Mouse (Mus musculus): ENCODE data around the gene Prox2. TPM values are rescaled to one million over a fixed set of nuclear protein-coding genes. Genes with fewer than 3 reads are reported as not detected.

Gene Prox2
- polyA plus RNA-seq, 1 experiment from 2014 or later, result 3.3 TPM

DNA sequence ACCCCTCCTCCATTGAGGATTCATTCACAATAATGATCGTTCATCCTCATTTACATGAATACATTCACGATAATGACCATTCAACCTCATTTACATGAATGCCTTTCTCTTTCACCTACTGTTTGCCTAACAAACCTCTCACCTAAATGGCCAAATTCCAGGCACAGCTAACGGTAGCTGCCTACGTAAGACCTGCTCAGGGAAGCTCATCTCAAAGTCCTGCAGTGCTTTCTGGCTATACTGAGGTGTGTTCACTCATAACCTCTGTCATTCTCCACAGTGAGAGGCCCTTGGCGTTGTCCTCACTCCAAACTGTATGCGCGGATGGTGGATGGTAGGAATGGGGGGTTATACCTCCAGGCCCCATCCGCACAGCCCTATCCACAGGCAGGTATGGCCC, 5.8 kb downstream of the Prox2 start:
- peaks cover 7% of the 10 kb centered on the region; the same call in 1 of the 2 replicates for H3K4me1 ChIP-seq (ENCODE audit: control insufficient read depth, insufficient read depth, low read length)
- no peaks in the 10 kb centered on the region for H3K36me3 ChIP-seq (ENCODE audit: control insufficient read depth, insufficient read depth, low read length)
- H3K4me3 ChIP-seq (ENCODE audit: low read length), result no peak overlapping the region
- no peak overlapping the region for H3K9ac ChIP-seq (ENCODE audit: low read depth, low read length)
- no peaks in the 10 kb centered on the region for H3K9me3 ChIP-seq (ENCODE audit: control insufficient read depth, low read length)
- no peak overlapping the region for H3K27ac ChIP-seq (ENCODE audit: low read depth, low read length)
- WGBS, result 86% methylated on average over 8 of the region's 8 CpGs
- ATAC-seq (ENCODE audit: low FRiP score, low TSS enrichment), result no peak
- H3K4me2 ChIP-seq (replicated peaks; ENCODE audit: low read depth, low read length), result no peak overlapping the region
- H3K27me3 ChIP-seq (ENCODE audit: control insufficient read depth, insufficient read depth, low read length), result no peaks in the 10 kb centered on the region

DNA sequence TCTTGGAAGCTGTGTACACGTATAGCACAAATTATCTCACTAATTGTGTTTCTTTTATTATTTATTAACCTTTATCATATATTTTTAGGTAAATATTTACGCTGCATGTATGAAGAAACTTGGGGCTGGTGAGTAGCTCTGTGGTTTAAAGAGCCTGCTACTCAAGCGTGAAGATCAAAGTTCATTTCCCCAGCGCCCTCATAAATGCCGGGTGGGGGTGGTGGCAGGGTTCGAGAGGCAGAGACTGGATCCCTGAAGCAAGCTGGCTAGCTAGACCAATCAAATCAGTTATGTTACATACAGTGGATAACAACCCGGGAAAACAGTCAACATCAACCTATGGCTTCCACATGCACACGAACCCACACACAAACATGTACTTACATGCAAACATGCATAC, 7.5 kb downstream of the Prox2 start:
- no peak for ATAC-seq (ENCODE audit: low FRiP score, low TSS enrichment)
- H3K9ac ChIP-seq (ENCODE audit: low read depth, low read length), result no peak overlapping the region

DNA sequence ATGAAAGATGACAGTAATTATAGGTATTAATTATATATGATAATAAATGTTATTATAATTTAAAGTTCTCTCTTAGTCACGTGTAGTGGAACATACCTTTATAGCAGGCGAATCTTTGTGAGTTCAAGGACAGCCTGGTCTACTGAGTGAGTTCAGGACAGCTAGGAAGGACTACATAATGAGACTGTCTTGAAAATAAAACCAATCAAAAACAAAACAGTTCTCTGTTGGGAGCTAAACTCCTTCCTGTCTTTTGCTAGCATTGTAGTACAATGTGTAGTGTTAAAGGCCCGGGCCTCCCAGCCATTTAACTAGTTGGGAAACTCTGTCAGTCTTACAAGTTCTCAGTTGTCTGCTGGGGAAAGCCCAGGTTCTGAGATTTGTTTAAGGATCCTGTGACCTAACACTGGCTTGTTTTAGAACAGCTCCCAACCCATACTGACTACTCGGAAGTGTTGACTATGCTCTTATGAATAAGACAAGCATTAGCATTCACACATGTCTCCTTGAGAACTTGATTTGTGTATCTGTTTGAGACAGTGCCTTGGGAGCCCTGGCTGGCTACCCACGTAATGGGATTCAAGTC, 8.9 kb downstream of the Prox2 start:
- no peak for ATAC-seq (ENCODE audit: low FRiP score, low TSS enrichment)
- Histone ChIP-seq H3K27ac (ENCODE audit: low read depth, low read length) (no peak overlapping the region), H3K4me2 (replicated peaks; ENCODE audit: low read depth, low read length) (no peak overlapping the region), H3K36me3 (ENCODE audit: control insufficient read depth, insufficient read depth, low read length) (no peaks in the 10 kb centered on the region), H3K9me3 (ENCODE audit: control insufficient read depth, low read length) (no peaks in the 10 kb centered on the region), H3K9ac (ENCODE audit: low read depth, low read length) (no peak overlapping the region), H3K4me3 (ENCODE audit: low read length) (no peak overlapping the region), H3K27me3 (ENCODE audit: control insufficient read depth, insufficient read depth, low read length) (no peaks in the 10 kb centered on the region), H3K4me1 (ENCODE audit: control insufficient read depth, insufficient read depth, low read length) (peaks cover 3% of the 10 kb centered on the region; the same call in 1 of the 2 replicates)
- 75% methylated on average over 5 of the region's 5 CpGs for WGBS

More for the DNA sequence above, 7.5 kb downstream of the Prox2 start:
- Histone ChIP-seq H3K27ac (ENCODE audit: low read depth, low read length) (no peak overlapping the region), H3K4me2 (replicated peaks; ENCODE audit: low read depth, low read length) (no peak overlapping the region), H3K9me3 (ENCODE audit: control insufficient read depth, low read length) (no peaks in the 10 kb centered on the region), H3K4me1 (ENCODE audit: control insufficient read depth, insufficient read depth, low read length) (peaks cover 3% of the 10 kb centered on the region; the same call in 1 of the 2 replicates), H3K27me3 (ENCODE audit: control insufficient read depth, insufficient read depth, low read length) (no peaks in the 10 kb centered on the region), H3K4me3 (ENCODE audit: low read length) (no peak overlapping the region), H3K36me3 (ENCODE audit: control insufficient read depth, insufficient read depth, low read length) (no peaks in the 10 kb centered on the region)
- 51% methylated on average over 8 of the region's 8 CpGs for WGBS

DNA sequence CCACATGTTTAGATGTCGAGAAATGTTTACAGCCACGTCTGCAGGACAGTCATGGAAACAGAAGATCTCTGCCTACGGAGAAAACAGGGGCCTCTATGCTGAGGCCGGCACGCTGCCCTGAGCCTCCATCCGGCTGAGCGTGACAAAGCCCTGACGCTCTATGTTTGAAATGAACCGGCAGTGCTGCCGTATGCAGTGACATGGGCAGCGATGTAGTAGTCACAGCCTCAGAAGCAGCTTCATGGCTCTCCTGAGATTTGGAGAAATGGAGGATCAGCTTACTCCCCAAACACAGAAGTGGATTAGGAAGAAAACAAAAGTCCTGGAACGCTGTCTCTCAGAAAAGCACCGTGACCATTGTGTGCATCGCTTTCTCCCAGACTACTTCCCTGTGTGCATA, 9.6 kb downstream of the Prox2 start:
- Histone ChIP-seq H3K4me3 (ENCODE audit: low read length) (no peak overlapping the region), H3K27me3 (ENCODE audit: control insufficient read depth, insufficient read depth, low read length) (no peaks in the 10 kb centered on the region), H3K36me3 (ENCODE audit: control insufficient read depth, insufficient read depth, low read length) (no peaks in the 10 kb centered on the region), H3K27ac (ENCODE audit: low read depth, low read length) (no peak overlapping the region), H3K9me3 (ENCODE audit: control insufficient read depth, low read length) (no peaks in the 10 kb centered on the region), H3K4me1 (ENCODE audit: control insufficient read depth, insufficient read depth, low read length) (peaks cover 3% of the 10 kb centered on the region; the same call in 1 of the 2 replicates), H3K4me2 (replicated peaks; ENCODE audit: low read depth, low read length) (peak overlapping the region; percentile 17; the same call in 1 of the 2 replicates), H3K9ac (ENCODE audit: low read depth, low read length) (no peak overlapping the region)
- WGBS, result 21% methylated on average over 14 of the region's 14 CpGs
- no peak for ATAC-seq (ENCODE audit: low FRiP score, low TSS enrichment)

DNA sequence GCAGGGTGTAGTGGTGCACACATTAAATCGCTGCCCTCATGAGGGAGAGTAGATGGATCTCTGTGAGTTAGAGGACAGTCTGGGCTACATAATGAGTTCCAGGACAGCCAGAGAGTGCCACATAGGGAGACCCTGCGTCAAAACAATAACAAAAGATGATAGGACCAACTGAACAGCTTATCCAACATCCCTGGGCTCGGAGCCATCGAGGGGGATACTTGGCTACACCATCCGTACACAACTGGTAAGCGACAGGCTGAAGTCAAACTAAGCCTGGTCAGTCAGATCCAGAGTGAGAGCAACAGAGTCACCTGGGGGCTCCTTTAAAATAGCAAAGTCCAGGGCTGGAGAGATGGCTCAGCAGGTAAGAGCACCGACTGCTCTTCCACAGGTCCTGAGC, 14.7 kb downstream of the Prox2 start:
- H3K36me3 ChIP-seq (ENCODE audit: control insufficient read depth, insufficient read depth, low read length), result no peaks in the 10 kb centered on the region
- no peak for ATAC-seq (ENCODE audit: low FRiP score, low TSS enrichment)
- 85% methylated on average over 7 of the region's 7 CpGs for WGBS
- no peak overlapping the region for H3K27ac ChIP-seq (ENCODE audit: low read depth, low read length)
- H3K4me3 ChIP-seq (ENCODE audit: low read length), result no peak overlapping the region
- H3K27me3 ChIP-seq (ENCODE audit: control insufficient read depth, insufficient read depth, low read length), result no peaks in the 10 kb centered on the region
- H3K9me3 ChIP-seq (ENCODE audit: control insufficient read depth, low read length), result no peaks in the 10 kb centered on the region
- no peak overlapping the region for H3K4me2 ChIP-seq (replicated peaks; ENCODE audit: low read depth, low read length)
- no peak overlapping the region for H3K9ac ChIP-seq (ENCODE audit: low read depth, low read length)
- H3K4me1 ChIP-seq (ENCODE audit: control insufficient read depth, insufficient read depth, low read length), result 0 out of 2 replicates have a peak, but pooled peaks cover 2% of the 10 kb centered on the region

DNA sequence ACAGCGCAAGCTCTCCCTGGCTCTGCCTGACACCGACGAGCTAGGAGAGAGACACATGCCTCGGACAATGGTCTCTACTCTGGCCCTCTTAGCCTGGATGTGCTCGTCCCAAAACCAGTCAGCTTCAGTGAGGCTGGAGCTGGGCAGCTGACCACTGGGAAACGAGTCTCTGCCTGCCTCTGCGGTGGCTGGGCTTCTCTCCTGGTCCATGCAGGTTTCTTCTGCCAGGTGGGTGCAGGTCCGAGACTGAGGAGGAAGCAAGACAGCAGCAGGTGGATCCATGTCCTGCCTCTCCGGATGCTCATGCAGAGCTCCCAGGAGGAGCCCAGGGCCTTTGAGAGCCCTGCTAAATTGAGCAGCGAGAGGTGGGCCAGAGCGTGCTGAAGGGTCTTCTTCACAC, 15.4 kb downstream of the Prox2 start:
- Histone ChIP-seq H3K27ac (ENCODE audit: low read depth, low read length) (no peak overlapping the region), H3K4me2 (replicated peaks; ENCODE audit: low read depth, low read length) (no peak overlapping the region), H3K9me3 (ENCODE audit: control insufficient read depth, low read length) (no peaks in the 10 kb centered on the region), H3K36me3 (ENCODE audit: control insufficient read depth, insufficient read depth, low read length) (no peaks in the 10 kb centered on the region), H3K9ac (ENCODE audit: low read depth, low read length) (no peak overlapping the region), H3K4me1 (ENCODE audit: control insufficient read depth, insufficient read depth, low read length) (0 out of 2 replicates have a peak, but pooled peaks cover 2% of the 10 kb centered on the region), H3K4me3 (ENCODE audit: low read length) (no peak overlapping the region), H3K27me3 (ENCODE audit: control insufficient read depth, insufficient read depth, low read length) (no peaks in the 10 kb centered on the region)
- 88% methylated on average over 11 of the region's 11 CpGs for WGBS
- no peak for ATAC-seq (ENCODE audit: low FRiP score, low TSS enrichment)

DNA sequence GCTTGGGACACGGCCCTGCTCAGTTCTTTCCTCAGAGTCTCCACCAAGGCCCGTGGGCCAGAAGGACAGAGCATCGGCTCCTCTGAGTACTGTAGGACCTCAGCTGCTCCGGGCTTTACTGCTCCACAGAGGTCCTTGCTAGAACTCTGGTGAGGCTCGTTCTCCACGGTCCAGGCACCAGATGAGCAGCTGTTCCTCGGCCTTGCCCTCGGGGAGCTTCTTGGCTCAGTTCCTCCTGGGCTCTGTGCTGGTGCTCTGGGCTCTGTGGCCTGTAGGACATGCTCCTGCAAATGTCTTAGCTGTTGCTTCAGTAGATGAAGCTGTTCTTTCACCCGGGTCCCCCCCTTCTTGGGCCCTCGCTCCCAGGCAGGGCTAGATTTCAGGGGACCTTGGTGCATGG, 15.9 kb downstream of the Prox2 start:
- Histone ChIP-seq H3K27ac (ENCODE audit: low read depth, low read length) (no peak overlapping the region), H3K4me1 (ENCODE audit: control insufficient read depth, insufficient read depth, low read length) (0 out of 2 replicates have a peak, but pooled peaks cover 2% of the 10 kb centered on the region), H3K9ac (ENCODE audit: low read depth, low read length) (no peak overlapping the region), H3K4me2 (replicated peaks; ENCODE audit: low read depth, low read length) (no peak overlapping the region), H3K4me3 (ENCODE audit: low read length) (no peak overlapping the region), H3K27me3 (ENCODE audit: control insufficient read depth, insufficient read depth, low read length) (no peaks in the 10 kb centered on the region), H3K9me3 (ENCODE audit: control insufficient read depth, low read length) (no peaks in the 10 kb centered on the region), H3K36me3 (ENCODE audit: control insufficient read depth, insufficient read depth, low read length) (no peaks in the 10 kb centered on the region)
- no peak for ATAC-seq (ENCODE audit: low FRiP score, low TSS enrichment)
- WGBS, result 77% methylated on average over 10 of the region's 10 CpGs

DNA sequence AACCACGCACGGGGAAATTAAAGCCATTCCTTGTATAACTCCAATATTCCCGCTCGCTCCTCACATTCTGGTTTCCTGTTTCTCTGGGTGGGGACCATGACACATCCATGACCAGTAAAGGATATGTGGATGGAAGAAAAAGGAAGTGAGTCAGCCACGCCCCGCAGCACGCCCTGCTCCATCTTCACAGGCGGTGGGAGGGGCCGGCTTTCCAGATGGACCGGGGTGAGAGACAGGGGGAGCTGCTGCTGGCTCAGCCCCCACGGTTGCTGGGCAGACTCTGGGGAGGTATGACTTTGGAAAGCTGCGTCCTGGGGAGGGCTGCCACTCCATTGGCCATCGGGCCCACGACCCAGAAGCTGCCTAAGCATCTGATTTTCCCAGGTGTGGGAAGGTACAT, 16.5 kb downstream of the Prox2 start:
- no peak overlapping the region for H3K27ac ChIP-seq (ENCODE audit: low read depth, low read length)
- ATAC-seq (ENCODE audit: low FRiP score, low TSS enrichment), result peak; percentile 71; the same call in 1 of the 2 replicates
- 24% methylated on average over 14 of the region's 14 CpGs for WGBS

DNA sequence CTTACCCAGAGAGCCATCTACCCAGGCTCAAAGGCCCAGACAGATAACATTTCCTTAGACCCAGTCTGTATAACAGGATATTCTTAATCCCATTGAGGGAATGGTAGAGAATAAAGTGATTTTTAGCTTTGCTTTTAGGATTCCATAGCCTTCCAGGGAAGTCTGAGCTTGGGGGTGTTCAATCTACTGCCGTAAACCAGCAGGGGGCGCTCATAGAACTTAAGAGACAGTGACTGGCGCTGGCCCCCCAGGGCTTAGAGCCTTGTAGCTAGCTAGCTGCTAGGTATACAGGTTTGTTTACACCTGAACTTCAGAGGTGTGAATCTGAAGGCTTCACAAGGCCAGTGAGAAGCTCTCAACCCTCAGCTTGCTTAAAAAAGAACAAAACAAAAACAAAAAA, 18.3 kb downstream of the Prox2 start:
- no peak overlapping the region for H3K9ac ChIP-seq (ENCODE audit: low read depth, low read length)

More for the DNA sequence above, 16.5 kb downstream of the Prox2 start:
- Histone ChIP-seq H3K9ac (ENCODE audit: low read depth, low read length) (no peak overlapping the region), H3K36me3 (ENCODE audit: control insufficient read depth, insufficient read depth, low read length) (no peaks in the 10 kb centered on the region), H3K4me2 (replicated peaks; ENCODE audit: low read depth, low read length) (no peak overlapping the region), H3K4me1 (ENCODE audit: control insufficient read depth, insufficient read depth, low read length) (0 out of 2 replicates have a peak, but pooled peaks cover 2% of the 10 kb centered on the region), H3K27me3 (ENCODE audit: control insufficient read depth, insufficient read depth, low read length) (no peaks in the 10 kb centered on the region), H3K4me3 (ENCODE audit: low read length) (no peak overlapping the region), H3K9me3 (ENCODE audit: control insufficient read depth, low read length) (no peaks in the 10 kb centered on the region)

More for the DNA sequence above, 18.3 kb downstream of the Prox2 start:
- Histone ChIP-seq H3K4me3 (ENCODE audit: low read length) (no peak overlapping the region), H3K9me3 (ENCODE audit: control insufficient read depth, low read length) (no peaks in the 10 kb centered on the region), H3K27ac (ENCODE audit: low read depth, low read length) (no peak overlapping the region), H3K4me1 (ENCODE audit: control insufficient read depth, insufficient read depth, low read length) (0 out of 2 replicates have a peak, but pooled peaks cover 2% of the 10 kb centered on the region), H3K36me3 (ENCODE audit: control insufficient read depth, insufficient read depth, low read length) (peaks cover 13% of the 10 kb centered on the region), H3K27me3 (ENCODE audit: control insufficient read depth, insufficient read depth, low read length) (no peaks in the 10 kb centered on the region), H3K4me2 (replicated peaks; ENCODE audit: low read depth, low read length) (no peak overlapping the region)
- WGBS, result 10% methylated on average over 3 of the region's 3 CpGs
- ATAC-seq (ENCODE audit: low FRiP score, low TSS enrichment), result no peak

Measured in kidney, embryonic 14.5 days (tissue).